Mouse (Mus musculus): ENCODE data around the gene Noxo1. TPM values are rescaled to one million over a fixed set of nuclear protein-coding genes. Genes with fewer than 3 reads are reported as not detected.
"Not testable (repeated sequence)": the region's sequence is repeated elsewhere in the genome, so short reads cannot be mapped to it uniquely, and the experiment has no call there.

The Noxo1 gene
- total RNA-seq, 2 experiments from 2014 or later = 2.7 to 3.0 TPM

DNA sequence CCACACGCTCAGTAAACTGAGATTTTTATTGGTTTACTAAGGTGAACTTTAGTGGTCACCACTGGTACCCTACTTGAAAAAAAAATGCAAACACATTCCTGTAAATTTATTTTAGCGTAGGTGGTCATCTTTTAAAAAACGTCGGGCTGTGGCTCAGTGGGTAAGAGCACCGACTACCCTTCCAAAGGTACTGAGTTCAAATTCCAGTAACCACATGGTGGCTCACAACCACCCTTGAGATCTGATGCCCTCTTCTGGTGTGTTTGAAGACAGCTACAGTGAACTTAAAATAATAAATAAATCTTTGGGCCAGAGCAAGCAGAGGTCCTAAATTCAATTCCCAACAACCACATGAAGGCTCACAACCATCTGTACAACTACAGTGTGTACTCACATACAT lies 22.9 kb downstream of the Noxo1 start:
- DNase-seq (ENCODE audit: extremely low spot score in 1 of 2, low spot score in 1 of 2) = not testable (repeated sequence)

GRCm38 (mm10) chr17:24719494-24720222 lies 23.6 kb downstream of the Noxo1 start:
- DNase-seq (ENCODE audit: extremely low spot score in 1 of 2, low spot score in 1 of 2) = peak; percentile 91 to 92

DNA sequence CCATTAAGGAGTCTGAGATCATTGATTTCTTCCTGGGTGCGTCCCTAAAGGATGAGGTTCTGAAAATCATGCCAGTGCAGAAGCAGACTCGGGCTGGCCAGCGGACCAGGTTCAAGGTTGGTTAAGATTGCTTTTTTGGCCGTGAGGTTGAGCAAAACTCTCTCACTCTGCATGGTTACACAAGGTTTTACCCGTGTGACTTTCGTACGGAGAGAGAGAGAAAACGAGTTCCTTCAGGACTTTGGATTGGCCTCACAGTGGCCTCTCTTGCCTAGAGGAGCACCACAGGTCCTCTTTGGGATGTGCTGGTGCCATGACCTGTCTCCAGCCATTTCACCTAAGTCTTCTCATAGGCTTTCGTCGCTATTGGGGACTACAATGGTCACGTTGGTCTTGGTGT lies 24.6 kb downstream of the Noxo1 start:
- not testable (repeated sequence) for DNase-seq (ENCODE audit: extremely low spot score in 1 of 2, low spot score in 1 of 2)

DNA sequence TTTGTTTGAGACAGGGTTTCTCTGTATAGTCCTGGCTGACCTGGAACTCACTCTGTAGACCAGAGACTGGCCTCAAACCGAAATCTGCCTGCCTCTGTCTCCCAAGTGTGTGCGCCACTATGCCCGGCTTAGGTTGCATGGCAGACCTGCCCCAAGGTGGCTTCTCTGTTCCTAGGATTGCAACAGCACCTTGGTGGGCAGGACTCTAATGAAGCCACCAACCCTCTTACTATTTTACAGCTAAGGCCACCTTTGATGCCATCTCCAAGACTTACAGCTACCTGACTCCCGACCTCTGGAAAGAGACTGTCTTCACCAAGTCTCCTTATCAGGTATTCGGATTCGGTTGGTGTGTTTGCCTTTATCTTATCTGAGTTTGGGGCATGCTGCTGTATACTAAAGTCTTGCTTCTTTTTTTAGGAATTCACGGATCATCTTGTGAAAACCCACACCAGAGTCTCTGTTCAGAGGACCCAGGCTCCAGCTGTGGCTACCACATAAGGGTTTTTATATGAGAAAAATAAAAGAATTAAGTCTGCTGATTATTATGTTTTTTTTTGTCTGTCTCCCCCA lies 25.4 kb downstream of the Noxo1 start:
- DNase-seq (ENCODE audit: extremely low spot score in 1 of 2, low spot score in 1 of 2) = not testable (repeated sequence)

DNA sequence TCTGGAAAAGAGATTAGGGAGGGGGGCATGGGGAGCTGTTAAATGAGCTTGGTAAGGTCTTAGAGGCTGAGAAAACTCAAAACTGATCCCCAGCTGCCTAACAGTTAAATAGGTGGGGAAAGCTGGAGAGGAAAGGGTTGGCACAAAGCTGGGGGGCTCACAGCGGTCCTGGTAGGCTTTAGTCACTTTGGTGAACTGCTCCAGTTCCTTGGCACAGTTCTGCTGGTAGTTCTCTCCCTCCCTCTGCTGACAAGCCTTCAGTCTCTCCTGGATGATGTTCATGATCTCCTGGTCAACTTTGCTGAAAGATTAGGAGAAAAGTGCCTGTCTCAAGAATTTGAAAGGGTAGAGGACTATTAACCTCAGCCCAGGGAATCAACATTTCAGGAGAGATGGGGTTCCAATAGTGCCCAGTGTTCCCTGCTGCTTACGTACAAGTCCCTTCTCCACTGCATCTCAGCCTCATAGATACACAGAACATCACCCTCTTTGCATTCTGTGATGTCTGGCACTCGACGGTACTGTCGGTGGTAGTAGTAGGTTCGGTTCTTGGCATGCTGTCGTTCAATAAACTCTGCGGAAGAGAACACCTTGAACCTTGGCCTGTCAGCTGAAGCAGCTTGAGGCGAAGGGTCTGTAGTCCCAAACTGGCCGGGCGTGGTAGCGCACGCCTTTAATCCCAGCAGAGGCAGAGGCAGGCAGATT lies 26.3 kb downstream of the Noxo1 start:
- no peak for DNase-seq (ENCODE audit: extremely low spot score in 1 of 2, low spot score in 1 of 2)

- DNase-seq (ENCODE audit: extremely low spot score in 1 of 2, low spot score in 1 of 2) = no peak
These were observed 27.3 kb downstream of the Noxo1 start for GRCm38 (mm10) chr17:24723122-24723880.

- no peak for DNase-seq (ENCODE audit: extremely low spot score in 1 of 2, low spot score in 1 of 2)
These were observed 27.8 kb downstream of the Noxo1 start for GRCm38 (mm10) chr17:24723881-24724180.

DNA sequence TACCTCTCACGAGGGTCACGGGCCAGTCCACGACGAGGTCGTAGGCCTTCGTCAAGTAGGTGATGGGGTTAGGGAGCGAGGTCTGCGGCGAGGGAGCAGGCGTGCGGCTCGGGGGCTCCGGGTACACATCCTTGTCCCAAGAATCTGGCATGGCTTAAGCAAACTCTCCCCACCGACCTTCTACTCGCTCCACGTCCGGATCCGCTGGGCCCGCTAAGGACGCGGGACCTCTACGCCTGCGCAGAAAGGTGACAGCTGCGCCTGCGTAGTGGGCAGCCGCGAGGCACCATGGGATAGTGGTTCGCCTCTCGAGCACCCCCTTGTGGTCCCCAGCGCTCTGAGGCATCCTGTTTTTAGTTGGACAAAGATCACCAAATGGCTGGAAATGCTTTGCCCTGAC lies 28.1 kb downstream of the Noxo1 start, which contains the start of gene Ndufb10:
Gene Ndufb10 (minus strand): TSS at position 295 of the 400 bp plus-strand sequence.
- peak; percentile 96 to 99 for DNase-seq (ENCODE audit: extremely low spot score in 1 of 2, low spot score in 1 of 2)

DNA sequence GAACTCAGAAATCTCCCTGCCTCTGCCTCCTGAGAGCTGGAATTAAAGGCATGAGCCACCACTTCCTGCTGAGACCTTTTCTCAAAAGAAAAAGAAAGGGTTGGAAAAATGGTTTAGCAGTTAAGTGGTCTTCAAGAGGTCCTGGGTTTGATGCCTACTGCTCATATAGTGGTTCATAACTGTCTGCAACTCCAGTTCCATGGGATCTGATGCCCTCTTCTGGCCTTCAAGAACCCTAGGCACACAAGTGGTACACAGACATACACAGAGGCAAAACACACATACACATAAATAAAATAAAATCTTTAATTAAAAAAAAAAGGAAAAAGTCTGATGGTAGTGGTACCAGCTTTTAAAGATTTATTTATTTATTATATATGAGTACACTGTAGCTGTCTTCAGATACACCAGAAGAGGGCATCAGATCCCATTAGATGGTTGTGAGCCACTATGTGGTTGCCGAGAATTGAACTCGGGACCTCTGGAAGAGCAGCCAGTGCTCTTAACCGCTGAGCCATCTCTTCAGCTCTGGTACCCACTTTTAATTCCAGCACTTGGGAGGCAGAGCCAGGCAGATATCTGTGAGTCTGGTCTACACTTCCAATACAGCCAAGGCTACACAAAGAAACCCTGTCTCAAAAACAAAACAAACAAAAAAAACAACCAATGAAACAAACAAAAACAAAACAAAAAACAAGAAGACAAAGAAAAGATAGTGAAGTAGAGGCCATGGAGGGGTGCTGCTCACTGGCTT lies 29.8 kb downstream of the Noxo1 start:
- DNase-seq (ENCODE audit: extremely low spot score in 1 of 2, low spot score in 1 of 2) = no peak

- DNase-seq (ENCODE audit: extremely low spot score in 1 of 2, low spot score in 1 of 2) = no peak
These were observed 31.6 kb downstream of the Noxo1 start, which contains the start of gene Rpl3l for GRCm38 (mm10) chr17:24727618-24728017. Rpl3l (plus strand) TSS chr17:24727820.

DNA sequence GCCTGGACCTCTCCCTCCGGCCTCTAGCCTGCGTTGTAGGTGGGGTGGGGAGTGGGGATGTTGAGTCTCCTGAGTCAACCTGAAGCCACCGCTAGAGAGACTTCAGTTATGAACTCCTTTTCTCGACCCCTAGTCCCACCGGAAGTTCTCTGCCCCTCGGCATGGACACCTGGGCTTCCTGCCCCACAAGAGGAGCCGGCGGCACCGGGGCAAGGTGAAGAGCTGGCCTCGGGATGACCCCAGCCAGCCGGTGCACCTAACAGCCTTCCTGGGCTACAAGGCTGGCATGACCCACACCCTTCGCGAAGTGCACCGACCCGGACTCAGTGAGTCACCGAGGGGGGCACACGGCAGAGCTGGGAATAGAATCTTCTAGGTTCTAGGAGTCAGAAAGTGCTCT lies 32.1 kb downstream of the Noxo1 start:
- DNase-seq (ENCODE audit: extremely low spot score in 1 of 2, low spot score in 1 of 2) = no peak

- no peak for DNase-seq (ENCODE audit: extremely low spot score in 1 of 2, low spot score in 1 of 2)
These were observed 33.0 kb downstream of the Noxo1 start for GRCm38 (mm10) chr17:24729067-24729466.

- DNase-seq (ENCODE audit: extremely low spot score in 1 of 2, low spot score in 1 of 2) = no peak
These were observed 34.8 kb downstream of the Noxo1 start for GRCm38 (mm10) chr17:24730787-24731186.

- no peak for DNase-seq (ENCODE audit: extremely low spot score in 1 of 2, low spot score in 1 of 2)
These were observed 36.4 kb downstream of the Noxo1 start for GRCm38 (mm10) chr17:24732233-24732935.

DNA sequence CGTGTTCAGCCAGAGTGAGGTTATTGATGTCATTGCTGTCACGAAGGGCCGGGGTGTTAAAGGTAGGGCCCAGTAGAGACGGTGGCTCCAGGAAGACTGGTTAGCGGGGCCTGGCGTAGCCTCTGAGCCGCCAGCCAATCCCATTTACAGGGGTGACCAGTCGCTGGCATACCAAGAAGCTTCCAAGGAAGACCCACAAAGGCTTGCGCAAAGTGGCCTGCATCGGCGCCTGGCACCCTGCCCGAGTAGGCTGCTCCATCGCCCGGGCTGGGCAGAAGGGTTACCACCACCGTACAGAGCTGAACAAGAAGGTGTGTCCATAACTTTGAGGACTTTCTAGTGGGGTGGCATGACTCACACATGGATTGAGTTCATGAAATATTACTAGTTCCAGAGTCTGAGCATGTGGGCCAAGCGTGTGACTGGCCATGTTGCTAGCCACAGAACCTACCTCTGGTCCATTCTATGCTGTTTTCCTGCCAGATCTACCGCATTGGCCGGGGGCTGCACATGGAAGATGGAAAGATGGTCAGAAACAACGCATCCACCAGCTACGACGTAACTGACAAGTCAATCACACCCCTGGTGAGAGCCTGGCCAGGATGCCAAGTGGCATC lies 37.5 kb downstream of the Noxo1 start:
- no peak for DNase-seq (ENCODE audit: extremely low spot score in 1 of 2, low spot score in 1 of 2)

DNA sequence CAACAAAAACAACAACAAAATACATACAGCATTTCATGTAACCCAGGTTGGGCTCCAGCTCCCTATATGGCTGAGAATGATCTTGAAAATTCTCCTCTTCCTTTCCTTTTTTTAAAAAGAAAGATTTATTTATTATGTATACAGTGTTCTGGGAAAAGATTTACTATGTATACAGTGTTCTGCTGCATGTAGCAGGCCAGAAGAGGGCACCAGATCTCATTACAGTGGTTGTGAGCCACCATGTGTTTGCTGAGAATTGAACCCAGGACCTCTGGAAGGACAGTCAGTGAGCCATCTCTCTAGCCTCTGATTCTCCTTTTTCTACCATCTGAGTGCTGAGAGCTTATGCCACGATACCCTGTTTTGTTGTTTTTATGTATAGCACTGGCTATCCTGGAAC lies 38.5 kb downstream of the Noxo1 start:
- DNase-seq (ENCODE audit: extremely low spot score in 1 of 2, low spot score in 1 of 2) = no peak

DNA sequence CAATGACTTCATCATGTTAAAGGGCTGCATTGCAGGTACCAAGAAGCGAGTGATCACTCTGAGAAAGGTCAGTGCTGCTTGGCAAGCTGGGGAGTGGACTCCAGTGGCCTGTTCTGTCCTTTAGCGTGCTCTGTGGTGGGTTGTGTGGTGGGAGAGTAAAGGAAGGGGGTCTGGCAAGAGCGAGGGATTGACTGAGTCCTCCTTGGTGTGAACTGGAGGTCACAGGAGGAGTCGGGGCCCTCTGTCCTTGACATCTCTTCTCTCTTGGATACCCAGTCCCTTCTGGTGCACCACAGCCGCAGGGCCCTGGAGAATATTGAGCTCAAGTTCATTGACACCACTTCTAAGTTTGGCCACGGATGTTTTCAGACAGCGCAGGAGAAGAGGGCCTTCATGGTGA lies 39.4 kb downstream of the Noxo1 start:
- DNase-seq (ENCODE audit: extremely low spot score in 1 of 2, low spot score in 1 of 2) = no peak

DNA sequence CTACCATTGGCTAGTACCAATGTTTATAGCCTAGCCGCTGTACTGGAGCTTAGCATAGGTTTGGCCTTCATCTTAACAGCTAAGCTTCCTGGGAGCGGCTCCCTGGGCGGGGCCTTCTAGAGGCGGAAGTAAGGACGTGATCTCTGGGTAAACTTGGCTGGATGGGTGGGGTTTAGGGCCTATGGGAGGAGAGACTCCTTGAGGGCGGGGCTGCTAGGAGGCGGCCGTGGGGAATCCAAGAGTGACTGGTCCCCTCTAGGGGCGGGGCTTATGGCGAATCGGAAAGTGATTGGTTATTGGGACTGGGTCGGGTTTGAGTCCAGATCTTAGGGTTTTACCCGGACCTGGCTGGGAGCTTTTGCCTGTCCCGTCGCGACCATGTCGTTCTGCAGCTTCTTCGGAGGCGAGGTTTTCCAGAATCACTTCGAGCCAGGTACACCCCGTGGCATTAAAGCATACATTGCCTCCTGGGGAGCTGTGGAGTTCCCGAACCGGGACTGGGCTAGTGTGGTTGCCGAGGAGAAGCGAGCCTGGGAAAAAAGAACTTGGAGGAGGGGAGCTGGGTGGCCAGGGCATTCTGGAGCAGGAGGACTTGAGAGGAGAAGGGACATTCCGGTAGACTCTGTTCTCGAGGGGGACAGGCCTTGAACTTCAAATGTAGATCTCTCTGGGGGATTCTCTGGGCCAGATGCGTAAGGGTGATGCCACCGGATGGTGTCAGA lies 40.5 kb downstream of the Noxo1 start, which contains the start of gene Msrb1:
Gene Msrb1 (plus strand): TSS at position 313 of the 722 bp plus-strand sequence.
- DNase-seq (ENCODE audit: extremely low spot score in 1 of 2, low spot score in 1 of 2) = peak; percentile 64 to 74

Data from layer of hippocampus, postnatal 25 days (tissue).